Mouse (Mus musculus) brain, embryonic 14.5 days (tissue): ENCODE data around the gene Prkca. TPM values are rescaled to one million over a fixed set of nuclear protein-coding genes. Genes with fewer than 3 reads are reported as not detected.

Experiments
- DNase-seq: peaks from one replicate; pipeline ENCODE4 v3.0.0-alpha.2; 2011; ENCODE audit warnings: low read depth
- CTCF ChIP-seq: fragments of 200-500 bp; IDR thresholded peaks from 2 replicates; pipeline ENCODE4 v1.5.1; 2012; ENCODE audit warnings: inconsistent platforms, mild to moderate bottlenecking, moderate library complexity, borderline replicate concordance; ENCODE audit not compliant: insufficient read depth, insufficient read length; ENCODE audit errors: extremely low read depth
- POLR2A ChIP-seq: fragments of 200-500 bp; IDR thresholded peaks from 2 replicates; pipeline ENCODE4 v1.6.1; 2012; ENCODE audit warnings: mild to moderate bottlenecking, inconsistent platforms, borderline replicate concordance; ENCODE audit not compliant: poor library complexity, insufficient read depth, insufficient read length, severe bottlenecking; ENCODE audit errors: extremely low read depth
- polyA plus RNA-seq: library from polyadenylated mRNA; depleted of rRNA; stranded (reverse); fragments of >200 nt; gene quantifications from 2 replicates; pipeline ENCODE4 v1.2.3, GENCODE M21; 2012

The Prkca gene
- polyA plus RNA-seq, 1 experiment: 13.1 TPM

GRCm38 (mm10) chr11:107957566-107958350, 386.0 kb downstream of the Prkca start:
- TF ChIP-seq POLR2A: no peak
- TF ChIP-seq CTCF: no peak
- peak; percentile 59 for DNase-seq

- peak; percentile 80 for DNase-seq
- TF ChIP-seq CTCF (no peak), POLR2A (no peak)
Measured at GRCm38 (mm10) chr11:107955191-107956062, 388.3 kb downstream of the Prkca start.

GRCm38 (mm10) chr11:107951431-107951830, 392.3 kb downstream of the Prkca start:
- TF ChIP-seq CTCF (no peak), POLR2A (no peak)
- peak; percentile 59 for DNase-seq

GRCm38 (mm10) chr11:107950658-107951057, 393.1 kb downstream of the Prkca start:
- DNase-seq: peak; percentile 58
- TF ChIP-seq CTCF: no peak
- TF ChIP-seq POLR2A: no peak

- no peak for TF ChIP-seq CTCF
- no peak for TF ChIP-seq POLR2A
- DNase-seq: no peak
Measured at GRCm38 (mm10) chr11:107950211-107950610, 393.5 kb downstream of the Prkca start.

- no peak for TF ChIP-seq POLR2A
- no peak for TF ChIP-seq CTCF
- no peak for DNase-seq
Measured at GRCm38 (mm10) chr11:107947951-107948350, 395.8 kb downstream of the Prkca start.

GRCm38 (mm10) chr11:107946823-107947222, 396.9 kb downstream of the Prkca start:
- DNase-seq: peak; percentile 80
- TF ChIP-seq CTCF (no peak), POLR2A (no peak)

- TF ChIP-seq POLR2A (no peak), CTCF (no peak)
Measured at GRCm38 (mm10) chr11:107936929-107937328, 406.8 kb downstream of the Prkca start.

GRCm38 (mm10) chr11:107931721-107932120, 412.0 kb downstream of the Prkca start:
- TF ChIP-seq POLR2A (no peak), CTCF (no peak)

More at GRCm38 (mm10) chr11:107936929-107937328, 406.8 kb downstream of the Prkca start:
- no peak for DNase-seq

GRCm38 (mm10) chr11:107931288-107931687, 412.4 kb downstream of the Prkca start:
- no peak for DNase-seq
- TF ChIP-seq CTCF (no peak), POLR2A (no peak)

More at GRCm38 (mm10) chr11:107931721-107932120, 412.0 kb downstream of the Prkca start:
- DNase-seq: no peak

GRCm38 (mm10) chr11:107929712-107930111, 414.0 kb downstream of the Prkca start:
- no peak for TF ChIP-seq POLR2A
- TF ChIP-seq CTCF: no peak
- DNase-seq: no peak

GRCm38 (mm10) chr11:107919852-107920508, 423.7 kb downstream of the Prkca start:
- peak; percentile 37 for DNase-seq
- no peak for TF ChIP-seq CTCF
- TF ChIP-seq POLR2A: no peak
